Mouse (Mus musculus): ENCODE results near the gene Fancf.

GRCm38 (mm10) chr7:51887678-51888567 lies 25.9 kb upstream of the Fancf start:
- TF ChIP-seq CTCF (IDR thresholded peaks at IDR 0.05; ENCODE audit: extremely low read depth, insufficient read length, insufficient replicate concordance, low read depth, low read length) (no peak), POLR2A (IDR thresholded peaks at IDR 0.05; ENCODE audit: low read depth, low read length) (no peak)

Data from small intestine, adult 2 months (tissue).